Mouse (Mus musculus) liver, adult 2 months (tissue): ENCODE data around the gene E2f8.
A peak's percentile ranks its signal among the peaks of the same experiment; 100 is the strongest.

ENCODE experiments used
- CTCF ChIP-seq: fragments of 200-500 bp; IDR thresholded peaks from 2 replicates; pipeline ENCODE4 v1.5.1; 2011; ENCODE audit warnings: low read depth, low read length, control low read depth
- POLR2A ChIP-seq: fragments of 200-500 bp; IDR thresholded peaks from 2 replicates; pipeline ENCODE4 v1.6.1; 2011; ENCODE audit warnings: low read length, control low read depth; ENCODE audit not compliant: insufficient read depth; ENCODE audit errors: extremely low read depth

GRCm38 (mm10) chr7:48881971-48882609 lies 694 bp upstream of the E2f8 start:
- TF ChIP-seq POLR2A (0 out of 2 replicates have a peak, but pooled peaks have one; percentile 5), CTCF (no peak)
